Mouse (Mus musculus) heart, adult 2 months (tissue): ENCODE data around the gene Arhgap25. TPM values are rescaled to one million over a fixed set of nuclear protein-coding genes. Genes with fewer than 3 reads are reported as not detected.

ENCODE experiments used
- DNase-seq, 2 experiments: peaks; one replicate each; pipeline ENCODE4 v3.0.0; 2021
- H3K27ac ChIP-seq: fragments of 200-600 bp; 2 replicates; pipeline ENCODE4 v1.8.1; 2022
- H3K27me3 ChIP-seq: fragments of 200-500 bp; 2 replicates; pipeline ENCODE4 v1.6.1; 2012; ENCODE audit warnings: mild to moderate bottlenecking, low read length, inconsistent platforms, mixed read lengths; ENCODE audit not compliant: control insufficient read depth, insufficient read depth
- H3K36me3 ChIP-seq: fragments of 200-500 bp; 2 replicates; pipeline ENCODE4 v1.6.1; 2012; ENCODE audit warnings: low read length, inconsistent platforms; ENCODE audit not compliant: control insufficient read depth, insufficient read depth
- H3K4me1 ChIP-seq: fragments of 200-500 bp; 2 replicates; pipeline ENCODE4 v1.6.1; 2011; ENCODE audit warnings: low read length; ENCODE audit not compliant: control insufficient read depth, insufficient read depth
- H3K4me3 ChIP-seq: fragments of 200-600 bp; 2 replicates; pipeline ENCODE4 v1.8.1; 2022
- H3K79me2 ChIP-seq: fragments of 200-500 bp; replicated peaks from 2 replicates; pipeline ENCODE4 v1.6.1; 2012; ENCODE audit warnings: mild to moderate bottlenecking, inconsistent platforms, low read length, moderate library complexity, mixed read lengths; ENCODE audit not compliant: control insufficient read depth, insufficient read depth
- H3K9ac ChIP-seq: fragments of 200-500 bp; 2 replicates; pipeline ENCODE4 v1.6.1; 2012; ENCODE audit warnings: low read depth, mild to moderate bottlenecking, control low read depth, inconsistent platforms, low read length, mixed read lengths
- CTCF ChIP-seq: fragments of 200-600 bp; IDR thresholded peaks from 2 replicates; pipeline ENCODE4 v1.8.1; 2022; ENCODE audit warnings: antibody characterized with exemption, mild to moderate bottlenecking, moderate library complexity
- EP300 ChIP-seq: fragments of 200-500 bp; IDR thresholded peaks from 2 replicates; pipeline ENCODE4 v1.6.1; 2011; ENCODE audit warnings: low read depth, low read length, control low read depth; ENCODE audit not compliant: insufficient read depth
- POLR2A ChIP-seq: fragments of 200-500 bp; IDR thresholded peaks from 2 replicates; pipeline ENCODE4 v1.6.1; 2011; ENCODE audit warnings: mild to moderate bottlenecking, low read depth, low read length, control low read depth; ENCODE audit not compliant: insufficient read depth
- WGBS: fragments of 180-500 bp; shearing (Covaris S2); methylation state at CpG from one replicate; pipeline ENCODE4 v1.1.7; 2018; 5-methylcytosine and 5-hydroxymethylcytosine counted together
- intact Hi-C: fragments of 180-260 bp; cut with DNase I; formaldehyde crosslinking; loops from one replicate; pipeline ENCODE4 v1.15.1; 2025
- polyA plus RNA-seq: library from polyadenylated mRNA; depleted of rRNA; stranded (reverse); fragments of >200 nt; gene quantifications from 2 replicates; pipeline ENCODE4 v1.2.3, GENCODE M21; 2012
- total RNA-seq, 2 experiments: library from RNA; stranded (reverse); gene quantifications; 2 replicates each; pipeline ENCODE4 v1.2.3; 2021

Arhgap25 gene
- total and polyA plus RNA-seq, 3 experiments = 1.8 to 3.8 (median 3.2) TPM

- no peak for DNase-seq
- 0 out of 2 replicates have a peak, but pooled peaks cover 3% of the 10 kb centered on the region for H3K27me3 ChIP-seq
- H3K4me3 ChIP-seq = no peak overlapping the region
- WGBS = 41% methylated on average over 11 of the region's 11 CpGs
- intact Hi-C loops = no loop called here
- no peak for TF ChIP-seq POLR2A
- TF ChIP-seq EP300 = no peak
- no peak for TF ChIP-seq CTCF
- no peaks in the 10 kb centered on the region; the same call in 1 of the 2 replicates for H3K4me1 ChIP-seq
- no peak overlapping the region for H3K9ac ChIP-seq
- H3K27ac ChIP-seq = no peak overlapping the region
- H3K36me3 ChIP-seq = no peaks in the 10 kb centered on the region
- no peaks in the 10 kb centered on the region for H3K79me2 ChIP-seq
Observed at GRCm38 (mm10) chr6:87443253-87443652, 89.8 kb downstream of the Arhgap25 start.

GRCm38 (mm10) chr6:87436745-87437144 is 96.3 kb downstream of the Arhgap25 start:
- no peaks in the 10 kb centered on the region for H3K27me3 ChIP-seq
- no peaks in the 10 kb centered on the region for H3K36me3 ChIP-seq
- no peak overlapping the region for H3K4me3 ChIP-seq
- H3K79me2 ChIP-seq = no peaks in the 10 kb centered on the region
- 43% methylated on average over 8 of the region's 8 CpGs for WGBS
- TF ChIP-seq CTCF (no peak), EP300 (no peak), POLR2A (no peak)
- no peaks in the 10 kb centered on the region; the same call in 1 of the 2 replicates for H3K4me1 ChIP-seq
- no peak overlapping the region for H3K27ac ChIP-seq
- no peak overlapping the region for H3K9ac ChIP-seq
- DNase-seq = no peak
- intact Hi-C loops = no loop called here

- 95% methylated on average over 2 of the region's 3 CpGs for WGBS
- no peak overlapping the region for H3K9ac ChIP-seq
- H3K27me3 ChIP-seq = no peaks in the 10 kb centered on the region; the same call in 1 of the 2 replicates
- TF ChIP-seq CTCF (no peak), EP300 (no peak), POLR2A (no peak)
- no peaks in the 10 kb centered on the region for H3K36me3 ChIP-seq
- H3K79me2 ChIP-seq = no peaks in the 10 kb centered on the region
- intact Hi-C loops = no loop called here
- no peak overlapping the region for H3K27ac ChIP-seq
- no peaks in the 10 kb centered on the region for H3K4me1 ChIP-seq
- H3K4me3 ChIP-seq = no peak overlapping the region
- DNase-seq = no peak
Observed at GRCm38 (mm10) chr6:87435791-87436190, 97.3 kb downstream of the Arhgap25 start.

- no peak for DNase-seq
- 54% methylated on average over 7 of the region's 7 CpGs for WGBS
- intact Hi-C loops = no loop called here
- peaks cover 1% of the 10 kb centered on the region for H3K4me1 ChIP-seq
- no peaks in the 10 kb centered on the region for H3K36me3 ChIP-seq
- TF ChIP-seq EP300 = no peak
- no peak for TF ChIP-seq CTCF
- no peak for TF ChIP-seq POLR2A
- no peak within 1 kb of the TSS for H3K27ac ChIP-seq
- no peaks in the 10 kb centered on the region; the same call in 1 of the 2 replicates for H3K27me3 ChIP-seq
- no peak within 1 kb of the TSS for H3K4me3 ChIP-seq
- H3K9ac ChIP-seq = no peak within 1 kb of the TSS
- H3K79me2 ChIP-seq = no peaks in the 10 kb centered on the region
Observed at GRCm38 (mm10) chr6:87428487-87429044, 104.5 kb downstream of the Arhgap25 start, which contains the start of gene Bmp10. Gene Bmp10, plus strand, starts transcription at chr6:87428994.

- Histone ChIP-seq H3K4me1 (peaks cover 1% of the 10 kb centered on the region), H3K27me3 (no peaks in the 10 kb centered on the region; the same call in 1 of the 2 replicates), H3K9ac (no peak overlapping the region), H3K27ac (no peak overlapping the region), H3K4me3 (no peak overlapping the region), H3K79me2 (no peaks in the 10 kb centered on the region), H3K36me3 (no peaks in the 10 kb centered on the region)
- no peak for DNase-seq
- 54% methylated on average over 8 of the region's 8 CpGs for WGBS
- TF ChIP-seq EP300 (no peak), POLR2A (no peak), CTCF (no peak)
- intact Hi-C loops = no loop called here
Observed at GRCm38 (mm10) chr6:87427616-87428015, 105.4 kb downstream of the Arhgap25 start.

GRCm38 (mm10) chr6:87426954-87427353 is 106.1 kb downstream of the Arhgap25 start:
- no peak for DNase-seq
- TF ChIP-seq CTCF (no peak), EP300 (no peak), POLR2A (no peak)
- WGBS = 55% methylated on average over 5 of the region's 5 CpGs
- Histone ChIP-seq H3K9ac (no peak overlapping the region), H3K4me1 (peaks cover 3% of the 10 kb centered on the region), H3K27ac (no peak overlapping the region), H3K27me3 (no peaks in the 10 kb centered on the region; the same call in 1 of the 2 replicates), H3K4me3 (no peak overlapping the region), H3K79me2 (no peaks in the 10 kb centered on the region), H3K36me3 (no peaks in the 10 kb centered on the region)
- intact Hi-C loops = no loop called here
